Mouse (Mus musculus) CH12.LX (cell line): Measurements from ENCODE around the gene Ankrd33. TPM values are rescaled to one million over a fixed set of nuclear protein-coding genes. Genes with fewer than 3 reads are reported as not detected.

Experiments used
- DNase-seq: peaks from one replicate; pipeline ENCODE4 v3.0.0-alpha.2; 2013; ENCODE audit errors: extremely low read depth
- H3K27ac ChIP-seq: 2 replicates; pipeline ENCODE4 v1.5.1; 2012; ENCODE audit warnings: low read depth, mild to moderate bottlenecking, control low read depth, moderate library complexity; ENCODE audit not compliant: insufficient read depth
- H3K27me3 ChIP-seq: replicated peaks from 2 replicates; pipeline ENCODE3; 2012; ENCODE audit warnings: inconsistent platforms
- H3K36me3 ChIP-seq, 2 experiments: replicated peaks in 1 of 2; 2 replicates each; pipeline versions ENCODE3 to v1.6.1; 2012; ENCODE audit warnings: inconsistent platforms in 1 of 2, low read length in 1 of 2, mild to moderate bottlenecking in 1 of 2, mixed read lengths in 1 of 2, moderate library complexity in 1 of 2; ENCODE audit not compliant: control insufficient read depth in 1 of 2, insufficient read depth in 1 of 2
- H3K4me1 ChIP-seq, 2 experiments: 2 replicates each; pipeline ENCODE4 v1.6.1; 2012; ENCODE audit warnings: inconsistent platforms in 1 of 2, moderate library complexity in 1 of 2; ENCODE audit not compliant: insufficient read depth in 2 of 2, control insufficient read depth in 1 of 2
- H3K4me2 ChIP-seq: 2 replicates; pipeline ENCODE4 v1.6.1; 2012; ENCODE audit warnings: low read depth, mild to moderate bottlenecking, control low read depth; ENCODE audit not compliant: poor library complexity, insufficient read depth, severe bottlenecking
- H3K4me3 ChIP-seq, 3 experiments: fragments of 150-350 bp in 1 of 3; sonication (generic) in 1 of 3; replicated peaks in 1 of 3; 2 replicates each; pipeline versions ENCODE3 to v1.5.1; 2011 to 2012; ENCODE audit warnings: low read depth in 2 of 3, low read length in 2 of 3, mild to moderate bottlenecking in 2 of 3, moderate library complexity in 2 of 3, control low read depth in 1 of 3, improper control_type of control experiment in 1 of 3, inconsistent platforms in 1 of 3, mixed read lengths in 1 of 3; ENCODE audit not compliant: poor library complexity in 1 of 3
- H3K79me2 ChIP-seq: replicated peaks from 2 replicates; pipeline ENCODE4 v1.6.1; 2012; ENCODE audit warnings: mild to moderate bottlenecking, moderate library complexity; ENCODE audit not compliant: control insufficient read depth, poor library complexity, insufficient read depth, severe bottlenecking; ENCODE audit errors: extremely low read depth
- H3K9ac ChIP-seq: 2 replicates; pipeline ENCODE4 v1.6.1; 2012; ENCODE audit warnings: low read depth, mild to moderate bottlenecking, control low read depth, moderate library complexity; ENCODE audit not compliant: insufficient read depth
- H3K9me3 ChIP-seq: replicated peaks from 2 replicates; pipeline ENCODE3; 2012; ENCODE audit warnings: low read length, inconsistent platforms, mixed read lengths
- BHLHE40 ChIP-seq: IDR thresholded peaks from 2 replicates; pipeline ENCODE4 v1.6.1; 2011; ENCODE audit warnings: mild to moderate bottlenecking, low read depth, low read length, improper control_type of control experiment
- CHD1 ChIP-seq: IDR thresholded peaks from 2 replicates; pipeline ENCODE4 v1.6.1; 2012; ENCODE audit warnings: low read depth, low read length, improper control_type of control experiment, inconsistent platforms
- E2F4 ChIP-seq: IDR thresholded peaks from 2 replicates; pipeline ENCODE4 v1.6.1; 2011; ENCODE audit warnings: low read depth, low read length, improper control_type of control experiment; ENCODE audit not compliant: insufficient replicate concordance
- ELF1 ChIP-seq: IDR thresholded peaks from 2 replicates; pipeline ENCODE4 v1.6.1; 2014; ENCODE audit warnings: low read depth, mild to moderate bottlenecking, inconsistent platforms, low read length, improper control_type of control experiment
- ETS1 ChIP-seq: conservative IDR thresholded peaks from 2 replicates; pipeline ENCODE4 v1.6.1; 2012; ENCODE audit warnings: low read depth, mild to moderate bottlenecking, inconsistent platforms, low read length, improper control_type of control experiment, moderate library complexity
- GABPA ChIP-seq: IDR thresholded peaks from 2 replicates; pipeline ENCODE4 v1.6.1; 2012; ENCODE audit warnings: low read depth, low read length, improper control_type of control experiment, inconsistent platforms; ENCODE audit not compliant: insufficient replicate concordance
- HCFC1 ChIP-seq: IDR thresholded peaks from 2 replicates; pipeline ENCODE4 v1.6.1; 2012; ENCODE audit warnings: low read depth, mild to moderate bottlenecking, inconsistent platforms, low read length, improper control_type of control experiment
- IRF4 ChIP-seq: IDR thresholded peaks from 2 replicates; pipeline ENCODE4 v1.6.1; 2014; ENCODE audit warnings: low read depth, mild to moderate bottlenecking, inconsistent platforms, low read length, improper control_type of control experiment
- JUN ChIP-seq: IDR thresholded peaks from 2 replicates; pipeline ENCODE4 v1.6.1; 2011; ENCODE audit warnings: low read depth, mild to moderate bottlenecking, low read length, improper control_type of control experiment, moderate library complexity; ENCODE audit not compliant: insufficient read depth
- JUND ChIP-seq: conservative IDR thresholded peaks from 2 replicates; pipeline ENCODE4 v1.6.1; 2011; ENCODE audit warnings: low read depth, low read length, improper control_type of control experiment
- KAT2A ChIP-seq: IDR thresholded peaks from 2 replicates; pipeline ENCODE4 v1.6.1; 2012; ENCODE audit warnings: low read length, improper control_type of control experiment, inconsistent platforms; ENCODE audit not compliant: insufficient replicate concordance
- MAFK ChIP-seq: IDR thresholded peaks from 2 replicates; pipeline ENCODE4 v1.6.1; 2011; ENCODE audit warnings: low read length, improper control_type of control experiment; ENCODE audit not compliant: insufficient replicate concordance
- MAX ChIP-seq: IDR thresholded peaks from 2 replicates; pipeline ENCODE4 v1.6.1; 2011; ENCODE audit warnings: low read length, improper control_type of control experiment
- MAZ ChIP-seq: IDR thresholded peaks from 2 replicates; pipeline ENCODE4 v1.6.1; 2012; ENCODE audit warnings: low read depth, mild to moderate bottlenecking, inconsistent platforms, low read length, improper control_type of control experiment, moderate library complexity
- MYC ChIP-seq: IDR thresholded peaks from 2 replicates; pipeline ENCODE4 v1.6.1; 2011; ENCODE audit warnings: low read depth, mild to moderate bottlenecking, improper control_type of control experiment, low read length
- NELFE ChIP-seq: IDR thresholded peaks from 2 replicates; pipeline ENCODE4 v1.6.1; 2011; ENCODE audit warnings: low read depth, low read length, improper control_type of control experiment
- NRF1 ChIP-seq: IDR thresholded peaks from 2 replicates; pipeline ENCODE4 v1.6.1; 2014; ENCODE audit warnings: low read depth, mild to moderate bottlenecking, inconsistent platforms, low read length, improper control_type of control experiment, moderate library complexity
- PAX5 ChIP-seq: IDR thresholded peaks from 2 replicates; pipeline ENCODE4 v1.6.1; 2012; ENCODE audit warnings: low read length, inconsistent platforms, mixed read lengths
- POLR2A ChIP-seq: IDR thresholded peaks from 2 replicates; pipeline ENCODE4 v1.6.1; 2011; ENCODE audit warnings: low read depth, mild to moderate bottlenecking, improper control_type of control experiment, low read length
- POLR2AphosphoS2 ChIP-seq: IDR thresholded peaks from 2 replicates; pipeline ENCODE4 v1.6.1; 2011; ENCODE audit warnings: low read depth, low read length, improper control_type of control experiment
- RAD21 ChIP-seq: IDR thresholded peaks from 2 replicates; pipeline ENCODE4 v1.6.1; 2011; ENCODE audit warnings: low read depth, mild to moderate bottlenecking, low read length, improper control_type of control experiment, moderate library complexity
- SMC3 ChIP-seq: IDR thresholded peaks from 2 replicates; pipeline ENCODE4 v1.6.1; 2011; ENCODE audit warnings: low read depth, low read length, improper control_type of control experiment
- TCF12 ChIP-seq: IDR thresholded peaks from 2 replicates; pipeline ENCODE4 v1.6.1; 2014; ENCODE audit warnings: low read depth, mild to moderate bottlenecking, inconsistent platforms, low read length, improper control_type of control experiment
- UBTF ChIP-seq: IDR thresholded peaks from 2 replicates; pipeline ENCODE4 v1.6.1; 2012; ENCODE audit warnings: low read depth, mild to moderate bottlenecking, inconsistent platforms, low read length, improper control_type of control experiment, moderate library complexity
- ZC3H11A ChIP-seq: IDR thresholded peaks from 2 replicates; pipeline ENCODE4 v1.6.1; 2012; ENCODE audit warnings: low read depth, mild to moderate bottlenecking, inconsistent platforms, low read length, improper control_type of control experiment
- ZKSCAN1 ChIP-seq: IDR thresholded peaks from 2 replicates; pipeline ENCODE4 v1.6.1; 2012; ENCODE audit warnings: low read depth, inconsistent platforms, low read length, improper control_type of control experiment, borderline replicate concordance
- ZMIZ1 ChIP-seq: IDR thresholded peaks from 2 replicates; pipeline ENCODE4 v1.6.1; 2012; ENCODE audit warnings: low read depth, mild to moderate bottlenecking, inconsistent platforms, low read length, improper control_type of control experiment
- ZNF384 ChIP-seq: IDR thresholded peaks from 2 replicates; pipeline ENCODE4 v1.6.1; 2012; ENCODE audit warnings: low read depth, low read length, improper control_type of control experiment, inconsistent platforms
- dilution Hi-C: fragments of 300-500 bp; cut with MboI; formaldehyde crosslinking; loops from 2 replicates; pipeline ENCODE4 v1.14.3; 2020; ENCODE audit warnings: low sequenced_read_pairs; ENCODE audit not compliant: extremely low pct_unique_long_range_greater_than_20kb, extremely low pct_ligation_motif_present
- in situ Hi-C: fragments of 300-500 bp; cut with MboI; formaldehyde crosslinking; loops from 3 replicates; pipeline ENCODE4 v1.14.3; 2019; ENCODE audit warnings: low sequenced_read_pairs, low pct_ligation_motif_present, low pct_unique_long_range_greater_than_20kb, mixed read lengths
- polyA plus RNA-seq: library from polyadenylated mRNA; unstranded; fragments of >175 nt; gene quantifications from 2 replicates; pipeline ENCODE4 v1.2.1, GENCODE M21; 2012; ENCODE audit warnings: low read depth; ENCODE audit not compliant: insufficient read length
- total RNA-seq, 2 experiments: library from RNA; depleted of rRNA; stranded (reverse); fragments of 300-350 nt in 1 of 2; fragments of >200 nt in 1 of 2; gene quantifications; 2 replicates each; pipeline ENCODE4 v1.2.3; 2012 to 2014

Gene Ankrd33
- total and polyA plus RNA-seq, 3 experiments: not detected

- no peak overlapping the region for H3K27ac ChIP-seq
- in situ Hi-C loops: no loop called here
Observed at GRCm38 (mm10) chr15:101093988-101094387, 21.6 kb upstream of the Ankrd33 start.

GRCm38 (mm10) chr15:101094979-101095378, 20.6 kb upstream of the Ankrd33 start:
- Histone ChIP-seq H3K36me3 (no peaks in the 10 kb centered on the region), H3K27ac (no peak overlapping the region), H3K4me1 (peaks cover 2% of the 10 kb centered on the region in 2 experiments; a peak in 2 of 4 replicates), H3K9ac (no peak overlapping the region), H3K4me3 (no peak overlapping the region), H3K9me3 (no peaks in the 10 kb centered on the region), H3K4me2 (no peak overlapping the region), H3K27me3 (peaks cover 65% of the 10 kb centered on the region)
- dilution Hi-C loops: no loop called here
- TF ChIP-seq MYC (no peak), ZNF384 (no peak), MAZ (no peak), PAX5 (no peak), ZC3H11A (no peak), IRF4 (no peak), HCFC1 (no peak), MAX (no peak), RAD21 (no peak), KAT2A (no peak), UBTF (no peak), POLR2AphosphoS2 (no peak), CHD1 (no peak), NELFE (no peak), SMC3 (no peak), BHLHE40 (no peak), E2F4 (no peak), MAFK (no peak), TCF12 (no peak), ETS1 (no peak)
- TF ChIP-seq, all 38 proteins: peak for 0
- in situ Hi-C loops: no loop called here
- H3K79me2 ChIP-seq: no peaks in the 10 kb centered on the region
- DNase-seq: no peak

More at GRCm38 (mm10) chr15:101093988-101094387, 21.6 kb upstream of the Ankrd33 start:
- no peak for DNase-seq
- no peaks in the 10 kb centered on the region for H3K9me3 ChIP-seq
- H3K4me2 ChIP-seq: no peak overlapping the region
- H3K4me1 ChIP-seq: peaks cover 2 to 6% of the 10 kb centered on the region in 2 experiments; a peak in 3 of 4 replicates
- no peak for TF ChIP-seq MAFK
- no peak for TF ChIP-seq JUN
- TF ChIP-seq GABPA: no peak
- TF ChIP-seq NRF1: no peak
- TF ChIP-seq ZMIZ1: no peak
- TF ChIP-seq HCFC1: no peak
- TF ChIP-seq POLR2A: no peak
- no peak for TF ChIP-seq ELF1
- TF ChIP-seq ZC3H11A: no peak
- no peak for TF ChIP-seq NELFE
- no peak for TF ChIP-seq CHD1
- no peak for TF ChIP-seq JUND
- TF ChIP-seq PAX5: no peak
- TF ChIP-seq ZNF384: no peak
- TF ChIP-seq UBTF: no peak
- no peak for TF ChIP-seq ZKSCAN1
- TF ChIP-seq, all 38 proteins: peak for 0
- dilution Hi-C loops: no loop called here
- Histone ChIP-seq H3K9ac (no peak overlapping the region), H3K36me3 (no peaks in the 10 kb centered on the region), H3K79me2 (no peaks in the 10 kb centered on the region), H3K27me3 (peaks cover 61% of the 10 kb centered on the region), H3K4me3 (no peak overlapping the region)
